ENCODE assay signal across 26 mouse cellular contexts in genomic region chrX:95441290-95441689, GRCm38 (mm10). TPM values are rescaled to one million over a fixed set of nuclear protein-coding genes. Genes with fewer than 3 reads are reported as not detected.
DNase-seq lines count a peak whose midpoint lies in the region; ATAC-seq and TF ChIP-seq lines count a peak whose summit lies in the region.
"Had no signal": no experiment of that assay in that cellular context is flagged by ENCODE, and none has a peak within 500 bp of the region (broad histone marks: within the 10 kb centered on the region; RNA-seq: fewer than 3 reads in every experiment).

No protein-coding gene starts in this region.

- no peak for TF ChIP-seq POLR2A in MEL (IDR thresholded peaks at IDR 0.05; ENCODE audit: control insufficient read depth in 1 of 2, insufficient read depth in 1 of 2, low read depth in 1 of 2, low read length in 2 of 2, poor library complexity in 1 of 2)

- no peak overlapping the region for H3K4me3 ChIP-seq in heart, embryonic 12.5 days
- H3K4me3 ChIP-seq in heart, embryonic 10.5 days, result no peak overlapping the region
- H3K4me3 ChIP-seq in midbrain, embryonic 14.5 days (replicated peaks; ENCODE audit: low read depth, low read length), result no peak overlapping the region
- no peak overlapping the region for H3K4me3 ChIP-seq in midbrain, embryonic 16.5 days (ENCODE audit: low read depth, low read length)
- no peak overlapping the region for H3K4me3 ChIP-seq in MEL (ENCODE audit: control insufficient read depth in 1 of 2, insufficient read depth in 1 of 2, low read depth in 2 of 2, low read length in 2 of 2)
- H3K4me3 ChIP-seq: embryonic facial prominence, embryonic 13.5 days; erythroblast, embryonic 14.5 days; forebrain, embryonic 12.5 days; heart, adult 2 months; limb, embryonic 13.5 days; liver, embryonic 12.5 days; neural tube, embryonic 12.5 days had no signal

- DNase-seq in heart, embryonic 10.5 days (ENCODE audit: low spot score), result no peak
- no peak for DNase-seq in midbrain, embryonic 14.5 days
- peak; percentile 6 for DNase-seq in MEL (ENCODE audit: low read depth, low spot score)
- no peak for DNase-seq in spleen, postnatal 14 days (ENCODE audit: low spot score in 2 of 2)
- no peak for DNase-seq in spleen, postnatal 10 days (ENCODE audit: low spot score in 2 of 2)
- DNase-seq: adrenal gland, adult 8-10 months; B cell, adult 2 months; cerebellum, adult 18-20 months; cerebellum, postnatal 25 days; gastrocnemius, postnatal 36 days; heart, adult 2 months; kidney, adult 9 months; kidney, postnatal 36 days; lung, adult 18-20 months; right cerebral cortex, postnatal 4 days; thymus, adult 18-20 months had no signal

- H3K4me1 ChIP-seq in heart, embryonic 12.5 days (replicated peaks), result peaks cover 21% of the 10 kb centered on the region
- no peaks in the 10 kb centered on the region for H3K4me1 ChIP-seq in heart, embryonic 10.5 days
- 0 out of 2 replicates have a peak, but pooled peaks cover 3% of the 10 kb centered on the region for H3K4me1 ChIP-seq in midbrain, embryonic 14.5 days (ENCODE audit: control insufficient read depth, insufficient read depth, low read length)
- H3K4me1 ChIP-seq in midbrain, embryonic 16.5 days (ENCODE audit: control insufficient read depth, insufficient read depth, low read length), result peaks cover 14% of the 10 kb centered on the region
- H3K4me1 ChIP-seq in MEL (ENCODE audit: control insufficient read depth in 1 of 2, insufficient read depth in 2 of 2, low read length in 2 of 2), result peaks cover 0 to 7% of the 10 kb centered on the region in 2 experiments; a peak in 1 of 4 replicates
- H3K4me1 ChIP-seq: neural tube, embryonic 12.5 days had no signal

- H3K9ac ChIP-seq in heart, embryonic 12.5 days, result no peak overlapping the region
- H3K9ac ChIP-seq in midbrain, embryonic 14.5 days (replicated peaks; ENCODE audit: low read length), result no peak overlapping the region
- H3K9ac ChIP-seq in midbrain, embryonic 16.5 days (ENCODE audit: low read depth, low read length), result no peak overlapping the region
- no peak overlapping the region for H3K9ac ChIP-seq in MEL (ENCODE audit: control insufficient read depth, low read depth, low read length, poor library complexity, severe bottlenecking)
- H3K9ac ChIP-seq: embryonic facial prominence, embryonic 13.5 days; forebrain, embryonic 12.5 days; limb, embryonic 13.5 days; liver, embryonic 12.5 days; neural tube, embryonic 12.5 days had no signal

- no peak for TF ChIP-seq CTCF in MEL (IDR thresholded peaks at IDR 0.05 in 2 of 3, conservative IDR thresholded peaks at IDR 0.05 in 1 of 3; ENCODE audit: control insufficient read depth in 1 of 3, insufficient read depth in 1 of 3, low read depth in 2 of 3, low read length in 3 of 3, poor library complexity in 1 of 3, severe bottlenecking in 1 of 3)

- no peaks in the 10 kb centered on the region; the same call in 1 of the 2 replicates for H3K79me2 ChIP-seq in MEL (ENCODE audit: control insufficient read depth, insufficient read depth, low read length, poor library complexity)

- H3K27me3 ChIP-seq in heart, embryonic 12.5 days (replicated peaks), result no peaks in the 10 kb centered on the region
- no peaks in the 10 kb centered on the region for H3K27me3 ChIP-seq in heart, embryonic 10.5 days (ENCODE audit: insufficient read depth, poor library complexity, severe bottlenecking)
- H3K27me3 ChIP-seq in midbrain, embryonic 14.5 days (ENCODE audit: control insufficient read depth, insufficient read depth, low read length), result no peaks in the 10 kb centered on the region
- H3K27me3 ChIP-seq in midbrain, embryonic 16.5 days (ENCODE audit: control insufficient read depth, insufficient read depth, low read depth, low read length), result no peaks in the 10 kb centered on the region
- no peaks in the 10 kb centered on the region for H3K27me3 ChIP-seq in MEL (ENCODE audit: control insufficient read depth in 1 of 2, insufficient read depth in 2 of 2, low read length in 2 of 2)
- H3K27me3 ChIP-seq: forebrain, embryonic 12.5 days; limb, embryonic 13.5 days; liver, embryonic 12.5 days; neural tube, embryonic 12.5 days had no signal

- peak overlapping the region; percentile 4; the same call in 1 of the 2 replicates for H3K4me2 ChIP-seq in heart, embryonic 12.5 days
- 0 out of 2 replicates have a peak overlapping the region, but pooled peaks have one; percentile 56 for H3K4me2 ChIP-seq in midbrain, embryonic 14.5 days (ENCODE audit: low read length)
- no peak overlapping the region for H3K4me2 ChIP-seq in midbrain, embryonic 16.5 days (ENCODE audit: low read length)
- H3K4me2 ChIP-seq: embryonic facial prominence, embryonic 13.5 days; forebrain, embryonic 12.5 days; liver, embryonic 12.5 days; neural tube, embryonic 12.5 days had no signal

- TF ChIP-seq EP300 in MEL (IDR thresholded peaks at IDR 0.05; ENCODE audit: low read depth in 1 of 2, low read length in 2 of 2), result no peak

- TF ChIP-seq RAD21 in MEL (IDR thresholded peaks at IDR 0.05; ENCODE audit: low read depth, low read length), result no peak

- no peaks in the 10 kb centered on the region for H3K9me3 ChIP-seq in heart, embryonic 12.5 days (replicated peaks)
- H3K9me3 ChIP-seq in heart, embryonic 10.5 days, result no peaks in the 10 kb centered on the region
- no peaks in the 10 kb centered on the region for H3K9me3 ChIP-seq in midbrain, embryonic 14.5 days (ENCODE audit: control insufficient read depth, low read length)
- no peaks in the 10 kb centered on the region for H3K9me3 ChIP-seq in midbrain, embryonic 16.5 days (replicated peaks; ENCODE audit: control insufficient read depth, low read length, poor library complexity, severe bottlenecking)
- no peaks in the 10 kb centered on the region for H3K9me3 ChIP-seq in MEL (replicated peaks; ENCODE audit: insufficient read depth, low read length)
- H3K9me3 ChIP-seq: embryonic facial prominence, embryonic 13.5 days; forebrain, embryonic 12.5 days; limb, embryonic 13.5 days; liver, embryonic 12.5 days; neural tube, embryonic 12.5 days had no signal

- peaks cover 3% of the 10 kb centered on the region; the same call in 1 of the 2 replicates for H3K36me3 ChIP-seq in heart, embryonic 12.5 days
- H3K36me3 ChIP-seq in heart, embryonic 10.5 days, result no peaks in the 10 kb centered on the region
- no peaks in the 10 kb centered on the region for H3K36me3 ChIP-seq in midbrain, embryonic 14.5 days (ENCODE audit: control insufficient read depth, insufficient read depth, low read length)
- no peaks in the 10 kb centered on the region for H3K36me3 ChIP-seq in midbrain, embryonic 16.5 days (ENCODE audit: control insufficient read depth, insufficient read depth, low read length)
- H3K36me3 ChIP-seq in MEL (ENCODE audit: control insufficient read depth in 1 of 2, insufficient read depth in 2 of 2, low read length in 2 of 2), result no peaks in the 10 kb centered on the region
- H3K36me3 ChIP-seq: embryonic facial prominence, embryonic 13.5 days; forebrain, embryonic 12.5 days; limb, embryonic 13.5 days; liver, embryonic 12.5 days; neural tube, embryonic 12.5 days had no signal

- no peak overlapping the region for H3K27ac ChIP-seq in heart, embryonic 12.5 days (ENCODE audit: poor library complexity, severe bottlenecking)
- H3K27ac ChIP-seq in heart, embryonic 10.5 days, result no peak overlapping the region
- no peak overlapping the region for H3K27ac ChIP-seq in midbrain, embryonic 14.5 days (replicated peaks; ENCODE audit: low read depth, low read length)
- no peak overlapping the region for H3K27ac ChIP-seq in midbrain, embryonic 16.5 days (ENCODE audit: low read length)
- H3K27ac ChIP-seq in MEL (ENCODE audit: control insufficient read depth, low read depth, low read length), result no peak overlapping the region
- H3K27ac ChIP-seq: embryonic facial prominence, embryonic 13.5 days; forebrain, embryonic 12.5 days; heart, adult 2 months; limb, embryonic 13.5 days; liver, embryonic 12.5 days; neural tube, embryonic 12.5 days had no signal

- ATAC-seq in heart, embryonic 12.5 days (ENCODE audit: insufficient number of reproducible peaks, low FRiP score), result no peak
- ATAC-seq in midbrain, embryonic 14.5 days (ENCODE audit: low FRiP score, low TSS enrichment), result no peak
- ATAC-seq in midbrain, embryonic 16.5 days, result no peak
- ATAC-seq: hindbrain, embryonic 16.5 days; intestine, embryonic 16.5 days; liver, embryonic 12.5 days had no signal

TF ChIP-seq in MEL, 35 proteins besides CTCF, POLR2A, EP300 and RAD21:
- TF ChIP-seq ZNF384 (IDR thresholded peaks at IDR 0.05; ENCODE audit: low read depth, low read length) (peak; percentile 67; the same call in 1 of the 2 replicates), MYB (IDR thresholded peaks at IDR 0.05; ENCODE audit: low read depth, low read length) (no peak)

RNA-seq across cellular contexts. Expression of gene Amer1, which starts 3.4 kb away (rescaled TPM):
- 7.8 and 7.9 TPM in 2 replicates for polyA plus RNA-seq in heart, embryonic 12.5 days (2016; fragmentation: Nextera tagmentation; extraction: Ambion mirVana)
- 8.7 and 12.1 TPM in 2 replicates for polyA plus RNA-seq in heart, embryonic 10.5 days (2016; fragmentation: Nextera tagmentation; extraction: Ambion mirVana)
- 11.1 and 11.8 TPM in 2 replicates for polyA plus RNA-seq in midbrain, embryonic 14.5 days (2014; fragmentation: Nextera tagmentation; extraction: Ambion mirVana)
- 12.7 and 14.0 TPM in 2 replicates for polyA plus RNA-seq in midbrain, embryonic 16.5 days (2015; fragmentation: Nextera tagmentation; extraction: Ambion mirVana)
- total RNA-seq in MEL (2012; rRNA removed), result 1.3 and 1.5 TPM in 2 replicates
- polyA plus RNA-seq in MEL (2012; ENCODE audit: insufficient read depth in 1 of 2, insufficient read length in 2 of 2, low read depth in 1 of 2, low replicate concordance in 2 of 2, missing spikeins in 1 of 2), result 10 to 100 TPM in 1 of 2 experiments, 1 to 10 TPM in 1; 4.7 to 17.0 TPM
